Mouse (Mus musculus) stomach, postnatal 0 days (tissue): Measurements from ENCODE around the gene Olfr802. TPM values are rescaled to one million over a fixed set of nuclear protein-coding genes. Genes with fewer than 3 reads are reported as not detected.

Source experiments
- ATAC-seq: fragments of 200-750 bp; cut with Nextera tagmentation; 2 replicates; pipeline ENCODE4 v1.8.0; 2017; ENCODE audit not compliant: low FRiP score, low TSS enrichment
- DNase-seq: peaks from one replicate; pipeline ENCODE4 v3.0.0-alpha.2; 2016; ENCODE audit warnings: low spot score
- H3K27ac ChIP-seq: fragments of 300-500 bp; sonication (generic); replicated peaks from 2 replicates; pipeline ENCODE4 v1.5.1; 2014; ENCODE audit warnings: mild to moderate bottlenecking, control low read depth
- H3K27me3 ChIP-seq: fragments of 300-500 bp; sonication (generic); 2 replicates; pipeline ENCODE4 v1.6.1; 2014; ENCODE audit warnings: low read length; ENCODE audit not compliant: control insufficient read depth, insufficient read depth
- H3K36me3 ChIP-seq: fragments of 300-500 bp; sonication (generic); 2 replicates; pipeline ENCODE4 v1.6.1; 2014; ENCODE audit warnings: low read length, mixed read lengths; ENCODE audit not compliant: control insufficient read depth, insufficient read depth
- H3K4me1 ChIP-seq: fragments of 300-500 bp; sonication (generic); replicated peaks from 2 replicates; pipeline ENCODE4 v1.6.1; 2014; ENCODE audit warnings: antibody characterized with exemption; ENCODE audit not compliant: control insufficient read depth, insufficient read depth
- H3K4me2 ChIP-seq: fragments of 300-500 bp; sonication (generic); replicated peaks from 2 replicates; pipeline ENCODE4 v1.6.1; 2014; ENCODE audit warnings: low read depth, mild to moderate bottlenecking, control low read depth, moderate library complexity
- H3K4me3 ChIP-seq: fragments of 300-500 bp; sonication (generic); 2 replicates; pipeline ENCODE4 v1.5.1; 2014; ENCODE audit warnings: low read depth, low read length, control low read depth
- H3K9ac ChIP-seq: fragments of 300-500 bp; sonication (generic); 2 replicates; pipeline ENCODE4 v1.6.1; 2014; ENCODE audit warnings: mild to moderate bottlenecking, low read length, control low read depth, mixed read lengths
- H3K9me3 ChIP-seq: fragments of 300-500 bp; sonication (generic); 2 replicates; pipeline ENCODE4 v1.6.1; 2016; ENCODE audit warnings: low read length; ENCODE audit not compliant: control insufficient read depth
- CTCF ChIP-seq: IDR thresholded peaks from 2 replicates; pipeline ENCODE4 v1.5.1; 2016; ENCODE audit warnings: antibody characterized with exemption, low read depth, mild to moderate bottlenecking, moderate library complexity
- EP300 ChIP-seq: optimal IDR thresholded peaks from 2 replicates; pipeline ENCODE3; 2016; ENCODE audit warnings: antibody characterized with exemption
- WGBS: fragments of 180-500 bp; shearing (Covaris S2); extraction: QIAGEN DNeasy Blood & Tissue Kit; methylation state at CpG from one replicate; pipeline ENCODE4 v1.1.7; 2014; 5-methylcytosine and 5-hydroxymethylcytosine counted together
- microRNA-seq: library from miRNA; unstranded; fragments of <30 nt; microRNA quantifications from one replicate; pipeline ENCODE4, GENCODE M21; 2016
- polyA plus RNA-seq: library from polyadenylated mRNA; unstranded; fragments of >200 nt; fragmentation: Nextera tagmentation; extraction: Ambion mirVana; gene quantifications from 2 replicates; pipeline ENCODE4 v1.2.1, GENCODE M21; 2015

Olfr802 gene
- polyA plus RNA-seq, 1 experiment from 2014 or later, result not detected

DNA sequence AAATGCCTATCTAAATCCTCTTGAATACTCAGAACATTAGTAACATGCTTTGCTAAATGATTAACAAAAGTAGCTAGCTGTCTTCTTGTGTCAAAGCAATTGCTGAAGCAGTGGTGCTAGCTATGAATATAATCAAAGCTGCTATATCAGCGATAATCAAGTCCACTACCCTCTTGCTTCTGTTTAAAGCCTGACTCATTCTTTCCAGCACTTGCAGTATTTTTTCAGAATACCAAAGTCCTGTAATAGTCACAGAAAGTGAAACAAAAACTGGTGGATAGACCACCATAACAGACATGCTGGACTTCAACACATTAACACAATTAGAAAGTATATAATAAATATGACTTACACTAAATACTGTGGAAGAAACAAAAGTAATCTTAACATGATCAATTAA lies 36.2 kb downstream of the Olfr802 start:
- 64% methylated on average over 1 of the region's 1 CpGs for WGBS
- TF ChIP-seq CTCF, result no peak
- TF ChIP-seq EP300, result no peak
- Histone ChIP-seq H3K27ac (no peak overlapping the region), H3K9me3 (no peaks in the 10 kb centered on the region), H3K4me1 (no peaks in the 10 kb centered on the region), H3K4me2 (no peak overlapping the region), H3K27me3 (no peaks in the 10 kb centered on the region), H3K9ac (no peak overlapping the region), H3K36me3 (no peaks in the 10 kb centered on the region), H3K4me3 (no peak overlapping the region)
- ATAC-seq, result no peak
- no peak for DNase-seq

DNA sequence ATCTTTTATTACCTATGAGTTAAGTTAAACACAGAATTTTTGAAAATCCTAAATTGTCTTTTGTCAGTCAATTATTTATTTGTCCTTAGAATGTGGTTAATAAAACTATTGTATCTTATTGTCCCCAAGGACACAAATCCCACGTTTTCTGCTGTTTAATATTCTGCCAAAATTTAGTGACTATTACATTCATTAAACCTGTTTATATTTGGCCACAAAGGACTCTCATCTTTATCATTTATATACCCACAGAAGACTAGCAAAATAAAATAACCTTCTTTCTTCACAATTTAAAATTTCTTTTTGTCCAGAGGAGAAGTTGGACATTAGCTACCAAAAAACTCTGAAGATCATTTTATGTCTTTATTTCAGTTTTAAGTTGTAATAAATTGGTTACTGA lies 50.8 kb downstream of the Olfr802 start, which contains the start of gene Olfr799:
TSS of gene Olfr799 (plus strand) at position 301 of the 400 bp plus-strand sequence.
- H3K9ac ChIP-seq, result no peak within 1 kb of the TSS
- H3K27ac ChIP-seq, result no peak within 1 kb of the TSS
- no peak for TF ChIP-seq CTCF
- no peak for TF ChIP-seq EP300
- DNase-seq, result no peak
- H3K4me1 ChIP-seq, result no peaks in the 10 kb centered on the region
- H3K36me3 ChIP-seq, result no peaks in the 10 kb centered on the region
- H3K4me2 ChIP-seq, result no peak within 1 kb of the TSS
- H3K27me3 ChIP-seq, result no peaks in the 10 kb centered on the region
- WGBS, result 29% methylated on average over 1 of the region's 1 CpGs
- H3K9me3 ChIP-seq, result no peaks in the 10 kb centered on the region
- ATAC-seq, result no peak
- H3K4me3 ChIP-seq, result no peak within 1 kb of the TSS

DNA sequence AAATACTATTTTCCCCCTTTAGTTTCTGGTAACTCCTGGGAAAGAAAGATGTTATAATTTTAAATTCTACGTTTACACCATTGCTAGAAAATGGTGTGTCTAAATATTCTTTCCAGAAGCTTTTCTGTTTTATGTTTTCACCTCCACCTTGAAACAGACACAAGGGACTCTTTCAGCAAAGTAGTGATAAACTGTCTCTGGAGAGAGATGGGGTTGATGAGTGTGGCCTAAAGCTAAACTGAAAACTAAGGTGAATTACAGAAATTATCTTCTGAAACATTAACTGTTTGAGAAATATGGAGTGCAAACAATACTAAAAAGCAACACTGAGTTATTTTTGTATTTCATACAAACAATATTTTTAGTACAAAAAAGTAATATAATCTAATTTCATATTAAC lies 60.1 kb downstream of the Olfr802 start, which contains the start of gene Olfr798:
TSS of gene Olfr798 (minus strand) at position 101 of the 400 bp plus-strand sequence.
- Histone ChIP-seq H3K36me3 (no peaks in the 10 kb centered on the region), H3K9ac (no peak within 1 kb of the TSS), H3K27ac (no peak within 1 kb of the TSS), H3K4me1 (no peaks in the 10 kb centered on the region), H3K9me3 (no peaks in the 10 kb centered on the region), H3K27me3 (no peaks in the 10 kb centered on the region), H3K4me3 (no peak within 1 kb of the TSS), H3K4me2 (no peak within 1 kb of the TSS)
- 75% methylated on average over 1 of the region's 1 CpGs for WGBS
- TF ChIP-seq EP300 (no peak), CTCF (no peak)
- no peak for DNase-seq
- no peak for ATAC-seq

Small RNAs within 50 kb of the gene (microRNA-seq; reads per million reads assigned to microRNA genes)
- not detected for gene Gm24485

Other genes with a start within 250 kb of the Olfr802 start
- not detected in 2 replicates for gene Olfr787, start 226.3 kb downstream of the Olfr802 start, polyA plus RNA-seq
- gene Olfr788, start 217.2 kb downstream of the Olfr802 start, polyA plus RNA-seq, result not detected in 2 replicates
- not detected in 2 replicates for gene Olfr789, start 203.4 kb downstream of the Olfr802 start, polyA plus RNA-seq
- gene Olfr790, start 189.7 kb downstream of the Olfr802 start, polyA plus RNA-seq, result not detected in 2 replicates
- gene Olfr791, start 166.4 kb downstream of the Olfr802 start, polyA plus RNA-seq, result not detected in 2 replicates
- not detected in 2 replicates for gene Olfr792, start 149.0 kb downstream of the Olfr802 start, polyA plus RNA-seq
- not detected in 2 replicates for gene Olfr794, start 120.5 kb downstream of the Olfr802 start, polyA plus RNA-seq
- not detected in 2 replicates for gene Olfr796, start 75.6 kb downstream of the Olfr802 start, polyA plus RNA-seq
- not detected in 2 replicates for gene Olfr798, start 60.2 kb downstream of the Olfr802 start, polyA plus RNA-seq
- not detected in 2 replicates for gene Olfr799, start 50.7 kb downstream of the Olfr802 start, polyA plus RNA-seq
- not detected in 2 replicates for gene Olfr800, start 30.5 kb downstream of the Olfr802 start, polyA plus RNA-seq
- gene Olfr801, start 14.3 kb downstream of the Olfr802 start, polyA plus RNA-seq, result 0.02 TPM in 1 of 2 replicates, not detected in the other
- gene Olfr803, start 6.1 kb upstream of the Olfr802 start, polyA plus RNA-seq, result not detected in 2 replicates
- not detected in 2 replicates for gene Olfr804, start 15.0 kb upstream of the Olfr802 start, polyA plus RNA-seq
- not detected in 2 replicates for gene Olfr805, start 41.2 kb upstream of the Olfr802 start, polyA plus RNA-seq
- not detected in 2 replicates for gene Olfr806, start 53.8 kb upstream of the Olfr802 start, polyA plus RNA-seq
- not detected in 2 replicates for gene Olfr807, start 69.6 kb upstream of the Olfr802 start, polyA plus RNA-seq
- 0.07 TPM in 1 of 2 replicates, not detected in the other for gene Olfr808, start 77.3 kb upstream of the Olfr802 start, polyA plus RNA-seq
- not detected in 2 replicates for gene Olfr809, start 86.5 kb upstream of the Olfr802 start, polyA plus RNA-seq
- not detected in 2 replicates for gene Olfr810, start 106.7 kb upstream of the Olfr802 start, polyA plus RNA-seq
- not detected in 2 replicates for gene Olfr811, start 116.2 kb upstream of the Olfr802 start, polyA plus RNA-seq
- not detected in 2 replicates for gene Olfr812, start 157.9 kb upstream of the Olfr802 start, polyA plus RNA-seq
- gene Olfr813, start 167.2 kb upstream of the Olfr802 start, polyA plus RNA-seq, result not detected in 2 replicates
- not detected in 2 replicates for gene Olfr814, start 191.7 kb upstream of the Olfr802 start, polyA plus RNA-seq
- 0.11 TPM in 1 of 2 replicates, not detected in the other for gene Olfr815, start 217.7 kb upstream of the Olfr802 start, polyA plus RNA-seq
- gene Olfr816, start 227.4 kb upstream of the Olfr802 start, polyA plus RNA-seq, result not detected in 2 replicates